Mouse (Mus musculus) liver, embryonic 16.5 days (tissue): Measurements from ENCODE around the gene Prok1. TPM values are rescaled to one million over a fixed set of nuclear protein-coding genes. Genes with fewer than 3 reads are reported as not detected.
A peak's percentile ranks its signal among the peaks of the same experiment; 100 is the strongest.

Experiments
- ATAC-seq: fragments of 200-750 bp; cut with Nextera tagmentation; 2 replicates; pipeline ENCODE4 v1.8.0; 2017; ENCODE audit warnings: low read depth, mild to moderate bottlenecking, moderate number of reproducible peaks, moderate library complexity
- H3K27ac ChIP-seq: fragments of 300-500 bp; sonication (generic); 2 replicates; pipeline ENCODE4 v1.5.1; 2014; ENCODE audit warnings: mild to moderate bottlenecking, low read length
- H3K27me3 ChIP-seq: fragments of 300-500 bp; sonication (generic); 2 replicates; pipeline ENCODE4 v1.6.1; 2014; ENCODE audit warnings: low read depth, low read length, mixed read lengths; ENCODE audit not compliant: control insufficient read depth, insufficient read depth
- H3K36me3 ChIP-seq: fragments of 300-500 bp; sonication (generic); 2 replicates; pipeline ENCODE4 v1.6.1; 2014; ENCODE audit warnings: mild to moderate bottlenecking; ENCODE audit not compliant: control insufficient read depth, insufficient read depth
- H3K4me1 ChIP-seq: fragments of 300-500 bp; sonication (generic); 2 replicates; pipeline ENCODE4 v1.6.1; 2014; ENCODE audit warnings: low read depth, low read length, mixed read lengths; ENCODE audit not compliant: control insufficient read depth
- H3K4me2 ChIP-seq: fragments of 300-500 bp; sonication (generic); 2 replicates; pipeline ENCODE4 v1.6.1; 2014; ENCODE audit warnings: low read depth, low read length, mixed read lengths
- H3K4me3 ChIP-seq: fragments of 300-500 bp; sonication (generic); 2 replicates; pipeline ENCODE4 v1.5.1; 2014; ENCODE audit warnings: low read depth, mild to moderate bottlenecking, low read length
- H3K9ac ChIP-seq: fragments of 300-500 bp; sonication (generic); 2 replicates; pipeline ENCODE4 v1.6.1; 2014; ENCODE audit warnings: low read depth, low read length
- H3K9me3 ChIP-seq: fragments of 300-500 bp; sonication (generic); replicated peaks from 2 replicates; pipeline ENCODE4 v1.6.1; 2016; ENCODE audit warnings: low read length; ENCODE audit not compliant: control insufficient read depth
- WGBS: fragments of 180-500 bp; shearing (Covaris S2); extraction: QIAGEN DNeasy Blood & Tissue Kit; methylation state at CpG from one replicate; pipeline ENCODE4 v1.1.7; 2014; ENCODE audit not compliant: insufficient replicate concordance; 5-methylcytosine and 5-hydroxymethylcytosine counted together
- polyA plus RNA-seq: library from polyadenylated mRNA; unstranded; fragments of >200 nt; fragmentation: Nextera tagmentation; extraction: Ambion mirVana; gene quantifications from 2 replicates; pipeline ENCODE4 v1.2.1, GENCODE M21; 2015

The Prok1 gene
- polyA plus RNA-seq, 1 experiment from 2014 or later, result 0.06 TPM

- no peaks in the 10 kb centered on the region for H3K36me3 ChIP-seq
- H3K4me2 ChIP-seq, result no peak overlapping the region
- H3K9me3 ChIP-seq, result no peaks in the 10 kb centered on the region
- no peaks in the 10 kb centered on the region for H3K4me1 ChIP-seq
- no peak overlapping the region for H3K4me3 ChIP-seq
- H3K27ac ChIP-seq, result no peak overlapping the region
- no peaks in the 10 kb centered on the region for H3K27me3 ChIP-seq
- WGBS, result 29% methylated on average over 3 of the region's 3 CpGs
- no peak for ATAC-seq
- no peak overlapping the region for H3K9ac ChIP-seq
These were observed 9.5 kb upstream of the Prok1 start for GRCm38 (mm10) chr3:107249042-107249441.

- Histone ChIP-seq H3K9ac (no peak overlapping the region), H3K4me1 (no peaks in the 10 kb centered on the region), H3K4me3 (no peak overlapping the region), H3K9me3 (no peaks in the 10 kb centered on the region), H3K36me3 (no peaks in the 10 kb centered on the region), H3K4me2 (no peak overlapping the region), H3K27me3 (no peaks in the 10 kb centered on the region), H3K27ac (no peak overlapping the region)
- ATAC-seq, result no peak
- WGBS, result 60% methylated on average over 6 of the region's 6 CpGs
These were observed 7.4 kb upstream of the Prok1 start for GRCm38 (mm10) chr3:107246876-107247275.

- no peaks in the 10 kb centered on the region for H3K4me1 ChIP-seq
- WGBS, result 41% methylated on average over 14 of the region's 14 CpGs
- no peak for ATAC-seq
- no peaks in the 10 kb centered on the region for H3K9me3 ChIP-seq
- no peak overlapping the region for H3K4me3 ChIP-seq
- H3K27ac ChIP-seq, result no peak overlapping the region
- no peaks in the 10 kb centered on the region for H3K36me3 ChIP-seq
- no peaks in the 10 kb centered on the region for H3K27me3 ChIP-seq
- H3K9ac ChIP-seq, result no peak overlapping the region
- no peak overlapping the region for H3K4me2 ChIP-seq
These were observed 2.0 kb upstream of the Prok1 start for GRCm38 (mm10) chr3:107241389-107242094.

- H3K4me2 ChIP-seq, result no peak overlapping the region
- no peaks in the 10 kb centered on the region for H3K4me1 ChIP-seq
- no peak overlapping the region for H3K27ac ChIP-seq
- 61% methylated on average over 8 of the region's 8 CpGs for WGBS
- no peak overlapping the region for H3K4me3 ChIP-seq
- no peaks in the 10 kb centered on the region for H3K36me3 ChIP-seq
- no peaks in the 10 kb centered on the region for H3K9me3 ChIP-seq
- no peak overlapping the region for H3K9ac ChIP-seq
- H3K27me3 ChIP-seq, result no peaks in the 10 kb centered on the region
- no peak for ATAC-seq
These were observed 981 bp downstream of the Prok1 start for GRCm38 (mm10) chr3:107238471-107238980.

GRCm38 (mm10) chr3:107238051-107238450 lies 1.5 kb downstream of the Prok1 start:
- Histone ChIP-seq H3K9ac (no peak overlapping the region), H3K27me3 (no peaks in the 10 kb centered on the region), H3K36me3 (no peaks in the 10 kb centered on the region), H3K9me3 (no peaks in the 10 kb centered on the region), H3K4me1 (no peaks in the 10 kb centered on the region), H3K4me3 (no peak overlapping the region), H3K4me2 (no peak overlapping the region), H3K27ac (no peak overlapping the region)
- 67% methylated on average over 2 of the region's 2 CpGs for WGBS
- no peak for ATAC-seq

GRCm38 (mm10) chr3:107233945-107234344 lies 5.6 kb downstream of the Prok1 start:
- no peaks in the 10 kb centered on the region for H3K9me3 ChIP-seq
- no peak overlapping the region for H3K4me2 ChIP-seq
- H3K36me3 ChIP-seq, result no peaks in the 10 kb centered on the region
- H3K27me3 ChIP-seq, result no peaks in the 10 kb centered on the region
- peaks cover 2% of the 10 kb centered on the region; the same call in 1 of the 2 replicates for H3K4me1 ChIP-seq
- no peak overlapping the region for H3K27ac ChIP-seq
- WGBS, result 7% methylated on average over 2 of the region's 2 CpGs
- no peak overlapping the region for H3K4me3 ChIP-seq
- ATAC-seq, result no peak
- no peak overlapping the region for H3K9ac ChIP-seq

GRCm38 (mm10) chr3:107233351-107233813 lies 6.1 kb downstream of the Prok1 start:
- Histone ChIP-seq H3K9me3 (no peaks in the 10 kb centered on the region), H3K9ac (no peak overlapping the region), H3K4me3 (no peak overlapping the region), H3K36me3 (no peaks in the 10 kb centered on the region), H3K27ac (no peak overlapping the region), H3K4me1 (peaks cover 2% of the 10 kb centered on the region; the same call in 1 of the 2 replicates), H3K27me3 (no peaks in the 10 kb centered on the region), H3K4me2 (no peak overlapping the region)
- WGBS, result 5% methylated on average over 11 of the region's 11 CpGs
- no peak for ATAC-seq

GRCm38 (mm10) chr3:107231202-107231601 lies 8.3 kb downstream of the Prok1 start:
- Histone ChIP-seq H3K4me1 (peaks cover 2% of the 10 kb centered on the region; the same call in 1 of the 2 replicates), H3K4me3 (no peak overlapping the region), H3K36me3 (no peaks in the 10 kb centered on the region), H3K9me3 (no peaks in the 10 kb centered on the region), H3K27me3 (no peaks in the 10 kb centered on the region), H3K27ac (no peak overlapping the region), H3K9ac (no peak overlapping the region), H3K4me2 (no peak overlapping the region)
- WGBS, result 29% methylated on average over 4 of the region's 4 CpGs
- ATAC-seq, result no peak

GRCm38 (mm10) chr3:107230527-107230926 lies 9.0 kb downstream of the Prok1 start, which contains the start of gene A630076J17Rik:
A630076J17Rik (plus strand) TSS chr3:107230614.
- WGBS, result 9% methylated on average over 1 of the region's 1 CpGs
- Histone ChIP-seq H3K27ac (0 out of 2 replicates have a peak within 1 kb of the TSS, but pooled peaks have one; percentile 2), H3K36me3 (no peaks in the 10 kb centered on the region), H3K4me1 (peaks cover 2% of the 10 kb centered on the region; the same call in 1 of the 2 replicates), H3K4me3 (no peak within 1 kb of the TSS), H3K9me3 (no peaks in the 10 kb centered on the region), H3K27me3 (no peaks in the 10 kb centered on the region), H3K4me2 (no peak within 1 kb of the TSS), H3K9ac (no peak within 1 kb of the TSS)
- ATAC-seq, result peak; percentile 52
